ENCODE assay signal across 1 mouse cellular context in the genomic region with DNA sequence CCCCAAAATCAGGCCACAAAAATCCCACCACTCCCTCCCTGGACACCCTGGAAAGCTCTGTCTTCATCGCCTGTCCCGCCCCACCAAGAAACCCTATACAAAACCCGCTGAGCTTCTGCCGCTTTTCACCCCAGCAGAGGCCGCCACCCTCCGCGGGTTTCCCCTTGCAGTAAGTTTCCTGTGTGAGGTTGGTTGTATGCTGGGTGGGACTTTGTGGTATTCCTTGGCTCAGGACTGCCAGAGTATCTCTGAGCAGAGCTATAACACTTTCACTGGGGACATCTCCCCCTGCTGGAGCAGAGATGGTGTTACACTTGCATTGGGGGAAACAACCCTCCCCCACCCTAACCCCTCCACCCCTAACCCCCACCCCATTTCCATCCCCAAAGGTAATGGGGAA.
TF ChIP-seq lines count a peak whose summit lies in the region.

No protein-coding gene starts in this region.

TF ChIP-seq in CH12.LX, 34 proteins besides CTCF, POLR2A, EP300 and RAD21 (continued from another document):
- TF ChIP-seq CHD2 (IDR thresholded peaks at IDR 0.05; ENCODE audit: low read length) (no peak), CHD1 (IDR thresholded peaks at IDR 0.05; ENCODE audit: low read depth, low read length) (no peak), USF1 (IDR thresholded peaks at IDR 0.05; ENCODE audit: low read depth, low read length) (no peak)
